Mouse (Mus musculus) Muller cell, postnatal 12 days (primary cell): ENCODE results near the gene Hadhb.

Source experiments
- DNase-seq: peaks from one replicate; pipeline ENCODE4 v3.0.0-alpha.2; 2015; ENCODE audit errors: inconsistent ontology term

Gene Hadhb

DNA sequence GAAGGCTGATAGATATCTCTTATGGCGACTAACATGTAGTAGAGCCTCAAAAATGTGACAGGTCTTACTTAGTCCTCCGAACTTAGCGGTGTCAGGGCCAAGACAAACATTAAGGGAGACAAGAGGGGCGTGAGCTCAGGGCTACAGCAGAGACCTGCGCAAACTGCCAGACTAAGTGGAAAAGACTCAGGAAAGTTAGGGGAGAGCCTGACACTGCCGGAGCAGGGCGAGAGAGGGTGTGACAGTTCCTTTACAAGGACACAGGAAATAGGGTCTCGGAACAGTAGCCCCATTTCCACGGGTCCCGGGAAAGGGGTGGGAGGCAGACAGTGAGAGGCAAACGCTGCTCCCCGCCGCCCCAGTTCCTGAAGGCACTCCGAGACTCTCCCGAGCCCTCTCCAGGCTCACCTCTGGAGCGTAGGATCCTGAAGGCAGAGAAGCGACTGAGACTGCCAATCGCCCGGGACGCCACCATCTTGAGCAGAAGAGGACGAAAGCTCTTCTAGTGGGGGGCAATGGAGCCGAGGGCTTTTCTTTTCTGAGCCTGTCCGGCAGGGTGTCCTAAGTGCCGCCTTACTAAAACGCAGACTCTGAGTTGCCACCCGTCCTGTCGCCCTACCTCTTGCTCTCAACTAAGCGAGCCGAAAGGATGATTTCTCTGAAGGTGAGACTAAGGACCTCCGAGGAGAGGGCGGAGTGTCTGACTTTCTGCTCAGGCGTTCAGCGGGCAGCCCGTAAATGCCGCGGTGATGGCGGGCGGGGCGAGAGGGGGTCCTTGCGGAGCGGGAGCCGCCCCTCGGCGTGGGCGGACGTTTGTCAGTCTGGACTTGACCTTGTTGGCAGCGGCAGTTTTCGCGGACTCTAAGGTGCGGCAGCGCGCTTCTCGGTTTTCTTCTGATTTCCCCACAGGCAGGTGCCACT, at the start of gene Hadhb, which contains the start of gene Hadha:
Gene Hadhb, plus strand, starts transcription at position 775 of the 921 bp plus-strand sequence.
Gene Hadha, minus strand, starts transcription at position 689 of the 921 bp plus-strand sequence.
- peak; percentile 95 for DNase-seq

DNA sequence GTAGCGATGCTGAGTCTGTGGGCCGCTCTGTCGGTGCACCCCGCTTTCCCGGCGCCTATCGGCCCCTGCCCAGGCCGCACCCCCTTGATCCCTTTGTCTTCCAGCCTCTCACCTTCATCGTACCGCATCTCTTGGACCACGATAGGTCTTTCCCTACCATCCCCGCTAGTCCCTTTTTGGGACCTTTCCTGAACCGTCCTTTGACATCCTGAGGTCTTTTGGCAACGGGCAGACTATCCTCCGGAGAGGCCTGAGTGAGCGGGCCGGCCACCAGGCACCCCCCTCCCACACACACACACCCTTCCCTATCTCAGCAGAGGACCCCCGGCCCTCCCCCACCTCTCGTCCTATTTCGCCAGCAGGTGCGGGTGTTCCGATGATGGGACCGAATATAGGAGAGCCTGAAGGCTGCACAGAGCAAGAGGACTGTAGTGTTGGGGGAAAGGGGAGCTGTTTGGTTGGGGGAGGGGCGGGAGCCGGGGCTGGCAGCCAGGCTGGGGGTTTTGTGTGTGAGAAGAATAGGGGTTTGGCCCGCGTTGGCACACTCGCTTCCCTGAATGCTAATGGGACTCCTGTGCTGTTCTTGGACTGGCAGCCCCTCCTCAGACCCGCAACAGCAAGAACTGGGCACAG, 49.3 kb upstream of the Hadhb start, which contains the start of gene 3110082J24Rik:
Gene 3110082J24Rik, minus strand, starts transcription at position 419 of the 633 bp plus-strand sequence.
- peak; percentile 20 for DNase-seq

DNA sequence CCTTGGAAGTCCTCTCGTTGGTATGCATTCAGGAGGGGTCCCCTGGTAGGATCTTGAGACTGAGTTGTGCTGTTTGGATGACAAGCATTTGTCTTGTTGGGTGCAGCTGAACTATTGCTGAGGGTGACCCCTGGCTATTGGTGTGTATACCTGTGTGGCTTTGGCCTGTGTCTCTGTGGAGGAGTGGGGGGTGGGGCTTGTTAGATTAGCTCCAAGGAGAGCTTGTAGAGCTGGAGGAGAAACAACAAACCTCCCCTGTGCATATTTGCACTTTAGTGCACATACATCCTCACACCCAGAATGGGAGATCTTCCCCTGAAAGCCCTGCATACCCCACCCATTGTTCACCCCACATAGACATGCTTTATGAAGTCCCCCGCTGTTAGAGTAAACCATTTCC, 48.3 kb upstream of the Hadhb start:
- no peak for DNase-seq

DNA sequence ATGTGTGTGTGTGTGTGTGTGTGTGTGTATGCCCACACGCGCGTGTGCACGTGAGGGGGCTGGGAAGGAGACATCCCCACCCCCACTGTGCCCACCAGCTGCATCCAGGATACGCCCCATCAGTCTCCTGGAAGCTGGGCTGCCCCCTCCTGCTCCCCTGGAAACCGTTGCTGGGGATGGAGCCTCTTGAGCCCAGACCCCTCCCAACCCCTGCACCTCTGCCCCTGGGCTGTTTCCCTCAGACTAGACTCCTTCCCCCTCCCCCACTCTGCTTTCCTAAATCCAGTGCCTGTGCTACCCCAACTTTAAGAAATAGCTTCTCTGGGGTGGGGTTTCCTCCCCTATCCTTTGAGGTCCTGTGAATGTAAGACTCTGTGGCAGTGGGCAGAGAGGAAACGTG, 47.9 kb upstream of the Hadhb start:
- DNase-seq = no peak

DNA sequence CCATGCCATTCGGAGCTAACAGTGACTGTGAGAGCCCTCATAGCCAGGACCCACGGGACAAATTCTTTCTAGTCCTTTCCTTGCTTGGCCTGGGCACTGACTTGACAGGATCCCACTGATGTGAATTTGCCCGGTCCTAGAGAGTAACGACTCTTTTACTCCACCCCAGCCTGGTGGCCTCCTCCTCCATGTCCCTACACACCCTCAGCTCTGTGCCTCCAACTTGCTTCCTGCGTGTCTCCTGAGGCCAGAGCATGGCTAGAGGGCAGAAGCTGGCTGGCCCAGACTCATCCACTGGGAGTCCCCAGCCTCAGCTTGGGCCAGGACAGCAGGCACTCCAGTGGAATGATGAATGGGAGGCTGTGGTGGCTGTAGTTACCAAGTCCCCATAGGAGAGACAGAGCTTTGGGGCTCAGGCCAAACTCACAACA, 47.4 kb upstream of the Hadhb start:
- no peak for DNase-seq

DNA sequence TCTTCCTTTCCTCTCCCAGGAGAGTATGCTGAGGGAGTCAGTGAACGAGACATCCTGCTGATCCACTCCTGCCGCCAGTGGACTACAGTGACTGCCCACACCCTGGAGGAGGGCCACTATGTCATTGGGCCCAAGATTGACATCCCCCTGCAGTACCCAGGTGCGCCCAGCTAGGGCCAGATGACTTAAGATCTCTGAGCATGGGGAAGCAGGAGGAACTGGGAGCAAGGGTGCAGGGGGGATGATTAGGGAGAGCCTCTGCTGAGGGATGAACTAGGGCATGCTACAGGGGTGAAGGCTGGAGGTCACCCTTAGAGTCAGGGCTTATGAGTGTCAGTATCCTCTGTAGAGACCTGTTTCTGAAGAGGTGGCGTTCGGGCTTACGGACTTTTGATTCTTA, 46.8 kb upstream of the Hadhb start:
- no peak for DNase-seq

DNA sequence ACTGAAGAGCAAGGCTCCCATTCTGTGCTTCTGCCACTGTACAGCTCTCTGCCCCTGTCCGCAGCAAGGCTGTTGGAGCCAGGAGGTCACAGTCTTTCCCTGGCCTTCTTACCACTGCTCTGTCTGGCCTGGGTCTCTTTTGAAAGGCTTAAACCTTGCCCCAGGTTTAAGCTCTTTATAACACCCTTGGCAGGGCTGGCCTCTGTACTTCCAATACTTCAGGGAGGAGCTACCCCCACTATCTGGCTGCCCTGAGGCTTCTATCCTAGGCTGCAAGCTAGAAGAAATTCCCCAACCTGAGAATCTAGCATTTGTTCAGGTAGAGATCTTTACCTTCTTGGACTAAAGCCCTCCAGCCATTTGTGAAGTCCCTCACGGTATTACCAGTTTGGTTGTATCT, 45.1 kb upstream of the Hadhb start:
- no peak for DNase-seq

DNA sequence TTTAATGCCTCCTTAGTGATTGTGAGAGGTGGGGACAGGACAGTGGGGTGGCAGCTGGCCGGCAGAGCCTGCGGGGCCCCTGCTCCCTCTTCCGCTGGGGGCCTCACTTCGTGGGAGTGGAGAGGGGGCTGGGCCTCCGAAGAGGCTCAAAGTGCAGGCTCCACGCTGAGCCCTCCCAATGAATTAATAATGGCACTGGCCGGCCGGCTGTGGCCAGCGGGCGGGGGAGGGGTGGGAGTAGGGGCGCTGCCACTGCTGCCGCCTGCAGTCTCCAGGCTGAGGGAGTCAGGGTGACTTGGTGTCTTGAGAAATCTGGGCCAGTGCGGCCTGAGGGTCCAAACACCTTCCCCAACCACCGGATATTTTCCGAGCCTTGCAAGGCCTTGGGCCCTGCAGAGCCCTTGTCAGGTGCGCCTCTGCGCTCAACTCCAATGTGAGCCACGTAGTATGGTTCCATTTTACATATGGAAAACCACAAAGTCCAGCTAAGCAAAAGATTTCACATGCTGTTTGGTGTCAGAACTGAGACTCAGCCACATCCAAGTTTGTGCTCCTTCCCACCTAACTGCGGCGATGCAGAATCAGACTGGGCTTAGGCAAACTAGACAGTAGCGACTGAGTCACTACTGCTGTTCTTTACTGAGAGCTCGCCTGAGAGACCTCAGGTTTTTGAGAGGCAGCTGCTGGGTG, 44.5 kb upstream of the Hadhb start:
- no peak for DNase-seq

DNA sequence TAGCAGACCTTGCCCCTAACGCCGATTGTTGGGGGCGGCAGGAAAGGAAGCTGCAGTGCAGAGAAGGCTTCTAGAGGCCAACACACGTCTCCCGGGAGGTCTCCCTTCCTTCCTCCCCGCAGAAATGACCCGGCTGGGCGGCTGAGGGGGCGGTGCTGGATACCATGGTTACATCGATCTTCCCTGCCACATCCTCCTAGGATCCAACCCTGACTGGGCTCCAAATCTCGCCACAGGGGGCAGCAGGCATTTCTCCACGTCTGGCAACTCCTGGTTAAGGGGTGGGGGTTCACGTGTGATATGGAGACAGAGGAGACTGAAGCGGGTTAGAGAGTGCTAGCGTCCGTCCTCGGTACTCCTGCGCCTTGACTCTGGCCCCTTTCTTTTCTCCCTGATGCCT, 43.9 kb upstream of the Hadhb start:
- peak; percentile 40 for DNase-seq

DNA sequence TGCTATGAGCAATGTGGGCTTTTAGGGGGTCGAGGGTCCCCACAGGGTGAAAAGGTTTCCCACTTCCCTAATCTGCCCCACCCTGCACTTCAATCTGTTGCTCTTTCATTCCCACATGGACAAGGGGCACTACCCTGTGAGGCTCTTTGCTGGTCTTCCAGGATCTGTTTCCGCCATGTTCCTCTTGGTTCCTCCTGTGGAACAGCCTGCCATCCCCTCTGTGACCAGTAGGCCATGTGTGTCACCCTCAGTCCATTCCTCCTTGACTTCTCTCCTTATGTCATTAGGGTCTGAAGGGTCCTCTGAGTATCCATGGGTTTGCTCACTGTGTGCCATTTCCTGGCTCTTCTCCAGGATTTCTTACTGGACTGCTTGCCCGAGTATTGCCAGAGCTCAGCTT, 43.3 kb upstream of the Hadhb start:
- DNase-seq = no peak

DNA sequence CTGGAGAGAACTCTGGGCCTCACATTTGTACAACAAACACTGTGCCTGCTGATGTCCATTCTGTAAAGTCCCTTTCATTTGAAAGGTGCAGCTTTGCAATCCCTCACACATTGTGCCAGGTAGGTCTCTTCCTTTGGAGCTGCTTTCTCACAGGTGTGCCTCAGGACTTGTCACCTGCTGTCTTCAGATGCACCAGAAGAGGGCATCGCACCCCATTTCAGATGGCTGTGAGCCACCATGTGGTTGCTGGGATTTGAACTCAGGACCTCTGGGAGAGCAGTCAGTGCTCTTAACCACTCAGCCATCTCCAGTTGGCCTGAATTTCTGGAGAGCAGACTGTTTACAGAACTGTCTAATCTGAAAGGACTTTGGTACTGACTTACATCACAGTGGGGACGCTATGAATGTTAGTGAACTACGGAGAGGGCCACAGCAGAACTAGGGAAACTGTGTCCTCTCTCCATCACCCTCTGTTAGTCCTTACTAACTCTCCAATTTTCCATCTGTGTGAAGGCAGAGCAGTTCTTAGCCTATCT, 42.4 kb upstream of the Hadhb start:
- no peak for DNase-seq

DNA sequence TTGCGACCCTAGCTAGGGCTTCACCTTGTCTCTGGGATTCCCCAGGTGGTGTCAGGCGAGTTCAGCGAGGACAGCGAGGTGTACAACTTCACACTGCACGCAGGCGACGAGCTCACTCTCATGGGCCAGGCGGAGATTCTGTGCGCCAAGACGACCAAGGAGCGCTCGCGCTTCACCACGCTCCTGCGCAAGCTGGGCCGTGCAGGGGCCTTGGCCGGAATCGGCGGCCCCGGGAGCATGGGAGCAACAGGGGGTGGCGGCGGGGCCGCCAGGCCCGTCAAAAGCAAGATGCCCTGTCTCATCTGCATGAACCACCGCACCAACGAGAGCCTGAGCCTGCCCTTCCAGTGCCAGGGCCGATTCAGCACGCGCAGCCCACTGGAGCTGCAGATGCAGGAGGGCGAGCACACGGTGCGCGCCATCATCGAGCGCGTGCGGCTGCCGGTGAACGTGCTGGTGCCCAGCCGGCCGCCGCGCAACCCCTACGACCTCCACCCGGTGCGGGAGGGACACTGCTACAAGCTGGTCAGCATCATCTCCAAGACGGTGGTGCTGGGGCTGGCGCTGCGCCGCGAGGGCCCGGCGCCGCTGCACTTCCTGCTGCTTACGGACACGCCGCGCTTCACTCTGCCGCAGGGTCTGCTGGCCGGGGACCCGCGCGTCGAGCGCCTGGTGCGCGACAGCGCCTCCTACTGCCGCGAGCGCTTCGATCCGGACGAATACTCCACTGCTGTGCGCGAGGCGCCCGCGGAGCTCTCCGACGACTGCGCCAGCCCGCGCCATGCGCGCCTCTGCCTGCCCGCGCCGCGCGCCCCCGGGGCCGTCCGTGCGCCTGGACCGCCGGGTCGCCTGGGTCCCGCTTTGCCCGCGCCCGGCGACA, 40.9 kb upstream of the Hadhb start:
- DNase-seq = peak; percentile 78

DNA sequence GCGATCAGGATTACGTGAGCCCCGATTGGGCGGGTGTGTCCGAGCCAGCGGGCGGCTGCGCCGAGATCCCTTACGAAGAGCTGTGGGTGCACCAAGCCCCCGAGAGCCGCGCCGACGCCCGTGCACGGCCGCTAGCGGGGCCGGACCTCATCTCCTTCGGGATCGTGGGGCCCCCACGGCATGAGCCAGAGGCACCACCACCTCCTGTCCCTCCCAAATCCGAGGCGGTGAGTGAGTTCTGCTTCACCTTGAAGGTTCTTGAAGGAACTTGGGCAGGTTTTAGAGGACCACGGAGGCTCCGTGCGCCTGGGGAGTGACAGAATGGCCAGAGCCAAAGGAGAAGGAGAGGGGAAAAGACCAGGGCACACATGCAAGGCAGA, 40.3 kb upstream of the Hadhb start:
- no peak for DNase-seq

DNA sequence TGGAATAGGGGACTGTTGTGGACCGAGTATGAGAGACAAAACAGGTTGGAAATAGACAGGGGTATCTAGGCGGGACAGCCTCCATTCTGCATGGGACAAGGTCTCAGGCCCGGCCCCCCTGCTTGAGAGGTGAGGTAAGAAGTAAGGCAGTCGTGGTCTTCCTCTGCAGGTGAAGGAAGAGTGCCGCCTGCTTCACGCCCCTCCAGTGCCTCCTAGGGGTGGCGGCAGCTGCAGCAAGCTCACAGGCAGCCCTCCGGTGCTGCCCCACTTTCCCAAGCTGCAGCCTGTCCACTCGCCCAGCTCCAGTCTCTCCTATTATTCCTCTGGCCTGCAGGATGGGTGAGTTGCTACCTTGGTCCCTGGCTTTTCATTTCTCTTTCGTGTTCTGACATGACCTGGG, 39.3 kb upstream of the Hadhb start:
- DNase-seq = no peak

DNA sequence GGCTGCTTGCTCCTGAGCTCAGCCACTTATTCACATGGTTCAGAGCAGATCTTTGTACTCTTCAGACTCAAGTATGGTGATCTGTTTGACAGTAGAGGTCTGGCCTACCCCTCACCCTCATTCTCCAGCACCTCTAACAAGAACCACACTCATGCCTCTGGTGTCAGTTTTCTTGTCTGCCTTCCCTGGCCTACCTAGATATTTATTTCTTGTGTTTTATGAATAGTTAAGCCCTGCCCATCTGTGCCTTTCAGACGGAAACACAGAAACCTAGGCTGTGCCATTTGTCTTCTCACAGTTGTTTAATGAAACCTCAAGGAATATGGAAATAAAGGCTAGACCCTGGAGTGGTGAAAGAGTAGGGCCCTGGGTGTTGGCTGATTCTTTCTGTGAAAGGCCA, 37.0 kb upstream of the Hadhb start:
- DNase-seq = no peak

DNA sequence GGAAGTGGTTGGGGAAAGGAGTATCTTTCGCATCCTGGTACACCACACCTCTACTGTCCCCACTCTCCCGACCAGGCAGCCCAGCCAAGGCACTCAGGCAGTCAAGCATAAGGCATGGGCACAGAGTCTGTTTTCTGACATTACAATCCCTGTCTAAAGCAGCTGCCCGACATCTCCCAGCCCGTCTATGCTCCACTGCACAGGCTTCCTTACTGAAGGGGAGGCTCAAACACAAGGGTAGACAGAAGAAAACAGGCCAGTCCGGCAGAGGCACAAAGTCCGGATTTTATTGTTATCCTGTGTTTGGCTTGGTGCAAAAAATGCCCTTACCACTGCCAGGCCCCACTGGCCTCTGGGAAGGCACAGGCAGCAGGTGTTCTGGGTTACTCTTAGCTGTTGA, 35.9 kb upstream of the Hadhb start:
- DNase-seq = no peak

DNA sequence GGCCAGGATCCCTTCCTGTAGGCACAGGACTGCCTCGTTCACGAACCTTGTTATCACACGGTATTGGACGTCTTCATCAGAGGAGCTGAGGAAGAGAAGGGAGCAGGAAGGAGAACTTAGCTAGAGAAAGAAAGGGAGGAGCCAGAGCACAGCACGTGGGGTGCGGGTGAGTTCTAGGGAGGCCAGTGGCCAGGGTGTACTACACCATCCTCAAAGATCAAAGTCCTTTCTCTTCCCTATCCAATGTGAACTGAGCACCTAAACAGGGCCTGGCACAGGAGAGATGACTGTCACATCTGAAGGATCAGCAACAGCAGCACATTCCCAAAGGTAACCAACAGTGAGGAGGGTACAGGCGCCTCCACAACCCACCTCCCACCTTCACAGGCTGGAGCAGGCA, 34.9 kb upstream of the Hadhb start:
- DNase-seq = no peak

DNA sequence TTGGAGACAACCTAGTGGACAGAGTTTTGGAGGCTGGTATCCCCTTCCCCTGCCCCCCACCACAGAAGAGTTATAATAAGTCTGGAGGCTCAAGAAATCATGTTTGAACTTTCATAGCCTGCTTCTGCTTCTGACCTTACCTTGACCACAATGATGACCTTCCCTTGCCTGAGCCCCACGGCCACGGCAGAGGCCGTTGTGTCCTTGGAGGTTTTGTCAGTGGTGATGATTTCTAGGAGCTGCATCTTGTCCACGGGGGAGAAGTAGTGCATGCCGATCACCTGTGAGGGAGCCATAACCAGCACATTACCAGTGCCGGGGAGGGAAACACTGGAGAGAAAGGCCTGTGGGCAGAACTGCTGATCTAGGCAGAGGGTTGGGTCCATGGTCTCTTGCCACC, 32.6 kb upstream of the Hadhb start:
- DNase-seq = no peak

DNA sequence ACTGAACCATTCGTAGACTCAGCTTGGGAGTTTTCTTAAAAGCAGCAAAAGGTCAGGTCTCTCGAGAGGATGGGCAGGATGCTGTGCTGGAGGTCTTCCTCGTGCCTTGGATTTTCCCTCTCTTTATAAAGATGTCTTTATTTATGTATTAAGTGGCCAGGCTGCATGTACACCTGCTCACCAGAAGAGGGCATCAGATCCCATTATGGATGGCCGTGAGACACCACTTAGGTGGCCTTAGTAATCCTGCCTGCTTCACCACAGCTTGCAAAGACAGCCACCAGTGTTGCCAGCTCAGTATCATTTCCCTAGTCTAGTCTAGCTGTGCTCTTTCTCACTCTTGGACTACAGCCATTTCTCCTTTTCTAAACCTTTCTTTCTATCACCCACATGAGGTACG, 29.5 kb upstream of the Hadhb start:
- DNase-seq = peak; percentile 16

DNA sequence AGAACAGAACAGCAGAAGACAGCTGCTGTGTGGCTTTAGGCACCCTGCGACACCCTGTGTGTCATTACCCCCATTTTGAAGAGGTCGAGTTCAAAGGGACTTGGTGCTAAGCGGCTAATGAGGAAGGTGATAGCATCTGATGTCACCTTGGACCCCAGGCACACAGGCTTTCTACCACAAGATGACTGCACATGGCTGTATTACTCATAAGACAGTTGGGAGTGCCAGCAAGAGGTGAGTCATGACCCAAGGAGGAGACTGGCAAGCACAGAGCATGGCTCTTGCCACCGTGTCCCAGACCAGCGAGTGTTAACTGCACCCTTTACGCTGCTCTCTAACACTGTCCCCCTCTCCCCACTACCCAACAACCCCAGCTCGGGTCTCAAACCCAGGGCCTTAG, 28.3 kb upstream of the Hadhb start:
- DNase-seq = no peak

DNA sequence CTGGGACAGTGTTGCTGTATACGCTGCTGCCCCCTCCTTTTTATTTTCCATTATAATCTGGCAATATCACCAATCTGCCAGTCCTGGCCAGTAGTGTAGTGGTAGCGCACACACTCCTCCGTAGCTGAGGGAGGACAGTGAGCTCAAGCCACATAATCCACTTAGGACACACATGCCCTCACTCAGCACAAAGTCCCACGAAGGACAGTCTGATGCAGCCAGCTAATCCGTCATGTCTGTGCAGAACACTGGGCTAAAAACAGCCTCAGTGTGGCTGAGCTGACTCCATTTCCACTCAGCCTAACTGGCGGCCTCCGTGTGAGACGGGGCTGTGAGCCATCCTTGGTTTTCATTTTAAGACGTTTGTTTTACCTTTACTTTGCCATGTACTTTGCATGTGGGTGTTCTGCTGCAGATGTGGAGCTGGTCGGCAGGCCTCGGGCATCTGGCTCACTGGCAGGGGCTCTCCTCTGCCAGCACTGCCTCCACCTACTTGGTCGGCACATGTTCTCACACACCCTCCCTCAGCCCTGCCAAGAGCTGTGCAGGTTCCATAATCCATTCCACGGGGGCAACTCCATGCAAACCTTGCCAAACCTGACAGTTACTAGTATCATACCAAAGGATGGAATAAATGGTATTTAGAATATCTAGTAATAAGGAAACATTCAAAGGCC, 27.0 kb upstream of the Hadhb start:
- DNase-seq = no peak
